12 mouse cellular contexts compared by ENCODE assay signal in genomic region chr6:86847816-86848215, GRCm38 (mm10). TPM values are rescaled to one million over a fixed set of nuclear protein-coding genes. Genes with fewer than 3 reads are reported as not detected.
DNase-seq lines count a peak whose midpoint lies in the region; ATAC-seq and TF ChIP-seq lines count a peak whose summit lies in the region.
"Had no signal": no experiment of that assay in that cellular context is flagged by ENCODE, and none has a peak within 500 bp of the region (broad histone marks: within the 10 kb centered on the region; RNA-seq: fewer than 3 reads in every experiment).

No protein-coding gene starts in this region.

- peaks cover 16% of the 10 kb centered on the region for H3K4me1 ChIP-seq in kidney, postnatal 0 days (replicated peaks; ENCODE audit: insufficient read depth, low read length)
- H3K4me1 ChIP-seq in embryonic facial prominence, embryonic 10.5 days = peaks cover 31% of the 10 kb centered on the region
- H3K4me1 ChIP-seq in hindbrain, postnatal 0 days (ENCODE audit: insufficient read depth, low read length) = peaks cover 18% of the 10 kb centered on the region
- peaks cover 36% of the 10 kb centered on the region for H3K4me1 ChIP-seq in midbrain, embryonic 15.5 days

- no peaks in the 10 kb centered on the region for H3K27me3 ChIP-seq in kidney, postnatal 0 days (ENCODE audit: insufficient read depth, low read length)
- no peaks in the 10 kb centered on the region for H3K27me3 ChIP-seq in embryonic facial prominence, embryonic 10.5 days (replicated peaks; ENCODE audit: low read depth, poor library complexity, severe bottlenecking)
- H3K27me3 ChIP-seq in hindbrain, postnatal 0 days (ENCODE audit: insufficient read depth, low read length) = no peaks in the 10 kb centered on the region
- H3K27me3 ChIP-seq in midbrain, embryonic 15.5 days (replicated peaks) = no peaks in the 10 kb centered on the region
- H3K27me3 ChIP-seq: Patski had no signal

- TF ChIP-seq CTCF in kidney, postnatal 0 days (IDR thresholded peaks at IDR 0.05; ENCODE audit: low read depth) = no peak
- TF ChIP-seq CTCF in hindbrain, postnatal 0 days (IDR thresholded peaks at IDR 0.05; ENCODE audit: low read depth) = no peak

- 83% methylated on average over 8 of the region's 8 CpGs for WGBS in kidney, postnatal 0 days
- WGBS in embryonic facial prominence, embryonic 10.5 days = 93% methylated on average over 8 of the region's 8 CpGs
- WGBS in hindbrain, postnatal 0 days = 95% methylated on average over 8 of the region's 8 CpGs
- 93% methylated on average over 8 of the region's 8 CpGs for WGBS in midbrain, embryonic 15.5 days

- H3K9ac ChIP-seq in kidney, postnatal 0 days (ENCODE audit: low read depth, low read length) = no peak overlapping the region
- H3K9ac ChIP-seq in hindbrain, postnatal 0 days (replicated peaks; ENCODE audit: low read length) = no peak overlapping the region; the same call in 1 of the 2 replicates
- H3K9ac ChIP-seq in midbrain, embryonic 15.5 days = peak overlapping the region; percentile 69; the same call in 1 of the 2 replicates

- no peak for ATAC-seq in kidney, postnatal 0 days (replicated peaks; ENCODE audit: low FRiP score, low read depth)
- no peak for ATAC-seq in hindbrain, postnatal 0 days
- no peak for ATAC-seq in midbrain, embryonic 15.5 days (replicated peaks)

- no peak overlapping the region for H3K4me3 ChIP-seq in kidney, postnatal 0 days (replicated peaks; ENCODE audit: low read depth, low read length)
- peak overlapping the region; percentile 92 for H3K4me3 ChIP-seq in embryonic facial prominence, embryonic 10.5 days
- peak overlapping the region; percentile 56 for H3K4me3 ChIP-seq in hindbrain, postnatal 0 days (ENCODE audit: low read length)
- H3K4me3 ChIP-seq in midbrain, embryonic 15.5 days = peak overlapping the region; percentile 77

- no peaks in the 10 kb centered on the region for H3K9me3 ChIP-seq in kidney, postnatal 0 days (replicated peaks; ENCODE audit: low read length)
- no peaks in the 10 kb centered on the region for H3K9me3 ChIP-seq in embryonic facial prominence, embryonic 10.5 days
- H3K9me3 ChIP-seq in hindbrain, postnatal 0 days (ENCODE audit: low read length) = no peaks in the 10 kb centered on the region
- no peaks in the 10 kb centered on the region for H3K9me3 ChIP-seq in midbrain, embryonic 15.5 days

- H3K27ac ChIP-seq in kidney, postnatal 0 days = no peak overlapping the region
- no peak overlapping the region for H3K27ac ChIP-seq in embryonic facial prominence, embryonic 10.5 days (replicated peaks)
- H3K27ac ChIP-seq in hindbrain, postnatal 0 days = 0 out of 2 replicates have a peak overlapping the region, but pooled peaks have one; percentile 92
- H3K27ac ChIP-seq in midbrain, embryonic 15.5 days = peak overlapping the region; percentile 93; the same call in 1 of the 2 replicates

- DNase-seq in kidney, postnatal 0 days (ENCODE audit: low spot score) = no peak
- no peak for DNase-seq in kidney, postnatal 10 days
- no peak for DNase-seq in embryonic facial prominence, embryonic 10.5 days (ENCODE audit: low spot score)
- no peak for DNase-seq in hindbrain, postnatal 0 days (ENCODE audit: low spot score)
- DNase-seq in left cerebral cortex, postnatal 36 days (ENCODE audit: low spot score in 2 of 2) = no peak
- DNase-seq in gastrocnemius, postnatal 25 days = no peak
- DNase-seq in adrenal gland, adult 8-10 months = no peak
- DNase-seq: cerebellum, adult 11 months; gastrocnemius, postnatal 36 days; left cerebral cortex, postnatal 4 days had no signal

- no peaks in the 10 kb centered on the region for H3K36me3 ChIP-seq in kidney, postnatal 0 days (ENCODE audit: insufficient read depth, low read length)
- H3K36me3 ChIP-seq in embryonic facial prominence, embryonic 10.5 days (replicated peaks) = no peaks in the 10 kb centered on the region
- H3K36me3 ChIP-seq in hindbrain, postnatal 0 days (ENCODE audit: insufficient read depth, low read length) = no peaks in the 10 kb centered on the region
- no peaks in the 10 kb centered on the region for H3K36me3 ChIP-seq in midbrain, embryonic 15.5 days (replicated peaks)

- intact Hi-C loops in left cerebral cortex, postnatal 36 days (cut with DNase I) = loop anchor here (2.0 kb wide), 1 partner anchor 71 kb away; no protein-coding TSS in a partner anchor

- peak overlapping the region; percentile 80; the same call in 1 of the 2 replicates for H3K4me2 ChIP-seq in kidney, postnatal 0 days (ENCODE audit: low read length)
- H3K4me2 ChIP-seq in hindbrain, postnatal 0 days (ENCODE audit: low read depth, low read length) = peak overlapping the region; percentile 85; the same call in 1 of the 2 replicates
- peak overlapping the region; percentile 74 for H3K4me2 ChIP-seq in midbrain, embryonic 15.5 days

RNA-seq across cellular contexts. Expression of gene Aak1, which starts 1.5 kb away (rescaled TPM):
- polyA plus RNA-seq in kidney, postnatal 0 days (2015; fragmentation: Nextera tagmentation; extraction: Ambion mirVana) = 7.3 and 7.8 TPM in 2 replicates
- polyA plus RNA-seq in embryonic facial prominence, embryonic 10.5 days (2016; fragmentation: Nextera tagmentation; extraction: Ambion mirVana) = 11.3 and 13.3 TPM in 2 replicates
- 77.8 and 80.8 TPM in 2 replicates for total RNA-seq in hindbrain, postnatal 0 days (2014; rRNA removed)
- 27.0 and 32.6 TPM in 2 replicates for polyA plus RNA-seq in hindbrain, postnatal 0 days (2015; fragmentation: Nextera tagmentation; extraction: Ambion mirVana)
- 44.0 and 51.8 TPM in 2 replicates for polyA plus RNA-seq in midbrain, embryonic 15.5 days (2015; fragmentation: Nextera tagmentation; extraction: Ambion mirVana)
- 100 to 1,000 TPM; 399 to 437 TPM for total RNA-seq in left cerebral cortex, postnatal 36 days (2021)
- 10 to 100 TPM; 33.1 to 33.3 TPM for total RNA-seq in gastrocnemius, postnatal 25 days (2021)
- total RNA-seq in adrenal gland, adult 8-10 months (2022) = 100 to 1,000 TPM; 129 to 147 (median 132) TPM

RNA-seq across cellular contexts. Expression of gene Anxa4, which starts 54.4 kb away (rescaled TPM):
- polyA plus RNA-seq in kidney, postnatal 0 days (2015; fragmentation: Nextera tagmentation; extraction: Ambion mirVana) = 76.3 and 80.8 TPM in 2 replicates
- 6.8 and 7.0 TPM in 2 replicates for polyA plus RNA-seq in embryonic facial prominence, embryonic 10.5 days (2016; fragmentation: Nextera tagmentation; extraction: Ambion mirVana)
- total RNA-seq in hindbrain, postnatal 0 days (2014; rRNA removed) = 2.1 and 4.2 TPM in 2 replicates
- 6.4 and 6.8 TPM in 2 replicates for polyA plus RNA-seq in hindbrain, postnatal 0 days (2015; fragmentation: Nextera tagmentation; extraction: Ambion mirVana)
- 5.5 and 5.9 TPM in 2 replicates for polyA plus RNA-seq in midbrain, embryonic 15.5 days (2015; fragmentation: Nextera tagmentation; extraction: Ambion mirVana)
- 1 to 10 TPM; 4.6 to 6.3 TPM for total RNA-seq in left cerebral cortex, postnatal 36 days (2021)
- 10 to 100 TPM; 13.4 to 19.7 TPM for total RNA-seq in gastrocnemius, postnatal 25 days (2021)
- total RNA-seq in adrenal gland, adult 8-10 months (2022) = 100 to 1,000 TPM in 1 of 4 experiments, 10 to 100 TPM in 3; 77.0 to 102 (median 86.9) TPM

Comparison
In these comparisons a context has a peak if more than half of its experiments do, and no peak if none do; other contexts are left out.
1. H3K27ac ChIP-seq: peak in hindbrain, postnatal 0 days (single experiment) and midbrain, embryonic 15.5 days (single experiment); none in kidney, postnatal 0 days (single experiment) and embryonic facial prominence, embryonic 10.5 days (single experiment).
2. Peak in every context shown above with its lines, with median percentiles within 50 percentile points of each other: H3K4me2 ChIP-seq.